Mouse (Mus musculus) lung, postnatal 0 days (tissue): ENCODE data around the gene Cct2.

ENCODE experiments used
- CTCF ChIP-seq: IDR thresholded peaks from 2 replicates; pipeline ENCODE4 v1.5.1; 2016; ENCODE audit warnings: antibody characterized with exemption, mild to moderate bottlenecking
- EP300 ChIP-seq: IDR thresholded peaks from 2 replicates; pipeline ENCODE4 v1.6.1; 2016; ENCODE audit warnings: antibody characterized with exemption, mild to moderate bottlenecking, control low read depth

DNA sequence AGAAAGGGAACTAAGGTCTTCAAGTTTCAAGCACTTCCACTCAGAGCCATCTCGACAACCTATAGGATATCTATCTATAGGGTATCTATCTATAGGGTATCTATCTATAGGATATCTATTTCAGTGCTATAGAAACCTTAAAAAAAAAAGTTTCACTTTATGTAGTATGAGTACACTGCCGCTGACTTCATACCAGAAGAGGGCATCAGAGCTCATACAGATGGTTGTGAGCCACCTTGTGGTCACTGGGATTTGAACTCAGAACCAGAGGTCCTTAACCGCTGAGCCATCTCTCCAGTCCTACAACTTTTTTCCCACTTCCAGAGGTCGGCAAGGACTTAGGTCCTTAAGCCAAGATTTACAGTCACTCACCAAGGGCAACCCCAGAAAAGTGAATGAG lies 7.9 kb downstream of the Cct2 start:
- TF ChIP-seq CTCF (peak; percentile 48), EP300 (no peak)
